Mouse (Mus musculus) left cerebral cortex, adult 8-10 months (tissue): ENCODE data around the gene Cytl1. TPM values are rescaled to one million over a fixed set of nuclear protein-coding genes. Genes with fewer than 3 reads are reported as not detected.
A peak's percentile ranks its signal among the peaks of the same experiment; 100 is the strongest.

ENCODE experiments used
- DNase-seq, 2 experiments: peaks; one replicate each; pipeline ENCODE4 v3.0.0; 2022; ENCODE audit warnings: low spot score in 2 of 2
- total RNA-seq, 4 experiments: library from RNA; stranded (reverse); gene quantifications; 2 replicates each; pipeline ENCODE4 v1.2.4; 2022

Gene Cytl1
- 1 to 10 TPM in 3 of 4 experiments, under 1 TPM in 1; 0.95 to 2.2 (median 1.6) TPM for total RNA-seq

DNA sequence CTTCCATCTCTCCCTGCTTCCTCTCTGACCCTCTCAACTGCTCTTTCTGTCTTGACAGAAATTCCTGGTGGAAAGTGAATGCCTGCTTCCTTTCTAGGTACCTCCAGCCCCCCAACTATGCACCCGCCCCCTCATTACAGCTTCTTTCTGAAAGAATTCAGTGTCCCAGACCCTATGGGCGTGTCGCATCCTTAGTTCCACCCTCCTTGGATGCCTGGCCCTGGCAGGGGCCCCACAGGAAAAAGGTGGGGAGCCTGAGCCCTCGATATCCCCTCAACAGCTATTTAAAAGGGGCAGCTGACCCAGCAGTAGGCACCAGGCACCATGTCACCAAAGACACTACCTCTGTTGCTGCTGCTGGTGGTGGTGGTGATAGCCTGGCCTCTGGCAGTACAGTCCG, at the start of gene Cytl1:
Gene Cytl1 (plus strand): TSS at position 296 of the 400 bp plus-strand sequence.
- no peak for DNase-seq

GRCm38 (mm10) chr5:37692759-37693158, 42.6 kb upstream of the Cytl1 start:
- no peak for DNase-seq

DNA sequence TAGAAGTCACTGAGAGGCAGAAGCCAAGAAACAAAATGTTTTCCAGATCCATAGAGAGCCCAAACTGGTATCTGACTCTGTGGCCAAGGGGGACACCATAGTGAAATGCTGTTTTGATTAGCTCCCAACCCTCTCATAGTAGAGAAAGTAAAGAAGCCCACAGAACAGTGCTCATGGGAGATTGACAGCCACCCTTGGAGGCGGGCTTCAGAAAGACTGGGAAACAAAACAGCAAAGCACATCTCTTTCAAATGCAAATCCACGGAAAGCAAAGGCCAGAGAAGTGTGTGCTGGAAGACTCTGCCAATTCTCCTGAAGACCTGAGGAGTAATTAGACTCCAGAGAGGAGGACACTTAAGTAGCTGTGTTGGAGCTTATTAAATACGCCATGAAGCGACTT, 39.5 kb upstream of the Cytl1 start:
- DNase-seq, result no peak

DNA sequence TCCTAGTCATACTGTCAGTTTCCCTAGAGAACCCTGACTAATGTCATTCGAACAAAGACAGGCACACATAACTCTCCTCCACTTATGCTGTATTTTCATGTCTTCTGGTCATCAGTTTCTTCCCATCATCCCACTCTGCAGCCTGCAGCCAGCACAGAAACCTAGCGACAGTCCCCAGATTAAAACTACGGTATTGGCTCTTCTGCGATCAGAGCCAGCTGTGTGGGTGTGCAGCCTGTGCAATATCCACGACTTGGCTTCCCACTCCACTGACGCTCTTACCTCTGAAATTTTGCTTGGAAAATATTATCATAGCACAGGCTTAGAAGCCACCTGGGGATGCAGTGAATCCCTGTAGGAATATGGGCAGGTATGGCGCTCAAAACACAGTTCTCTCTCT, 38.0 kb upstream of the Cytl1 start:
- peak in 1 of 2 experiments; percentile 52 for DNase-seq

DNA sequence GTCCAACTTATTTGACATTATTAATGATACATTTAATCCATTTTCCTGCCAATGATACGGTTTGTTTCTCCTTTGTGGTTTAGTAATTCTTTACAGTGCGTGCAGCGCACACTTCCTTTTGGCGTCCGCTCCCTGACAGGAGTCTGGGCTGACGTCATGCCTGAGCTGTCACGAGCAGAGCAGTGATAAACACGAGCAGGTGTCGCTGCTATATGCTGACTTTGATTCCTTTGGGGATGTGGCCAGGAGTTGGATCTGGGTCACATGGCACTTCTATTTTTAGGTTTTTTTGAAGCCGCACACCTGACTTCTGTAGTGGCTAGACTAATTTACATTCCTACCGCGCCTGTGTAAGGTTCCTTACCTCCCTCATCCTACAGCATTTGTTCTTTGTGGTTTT, 35.6 kb upstream of the Cytl1 start:
- no peak for DNase-seq

DNA sequence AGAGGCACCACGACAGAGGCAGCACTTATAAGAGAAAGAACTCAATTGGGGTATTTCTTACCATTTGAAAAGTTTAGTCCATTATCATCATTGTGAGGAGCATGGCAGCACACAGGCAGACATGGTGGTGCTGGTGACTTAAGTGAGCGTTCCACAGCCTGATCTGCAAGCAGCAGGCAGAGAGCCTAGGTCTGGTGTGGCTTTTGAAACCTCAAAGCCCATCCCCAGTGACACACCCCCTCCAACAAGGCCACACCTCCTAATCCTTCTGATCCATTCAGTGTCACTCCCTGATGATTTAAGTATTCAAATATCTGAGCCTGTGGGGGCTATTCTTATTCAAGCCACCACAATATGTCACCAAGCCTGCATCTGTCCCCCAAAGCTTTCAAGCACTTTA, 30.4 kb upstream of the Cytl1 start:
- no peak for DNase-seq

DNA sequence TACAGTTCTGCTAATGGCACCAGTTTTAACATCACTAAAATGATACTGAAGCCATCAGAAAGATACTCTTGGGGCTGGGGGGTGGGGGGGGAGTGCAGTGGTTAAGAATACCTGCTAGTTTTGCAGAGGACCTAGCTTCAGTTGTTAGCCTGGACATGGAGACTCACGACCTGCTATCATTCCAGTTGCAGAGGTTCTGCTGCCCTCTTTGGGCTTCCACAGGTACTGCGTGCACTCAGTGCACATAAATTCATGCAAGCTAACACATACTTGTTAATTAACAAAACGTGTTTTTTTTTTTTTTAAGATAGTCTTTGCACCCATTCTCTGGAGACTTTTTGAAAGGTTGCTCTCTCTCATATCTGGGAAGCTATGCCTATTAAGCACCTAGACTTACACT, 27.2 kb upstream of the Cytl1 start:
- DNase-seq, result no peak

- DNase-seq, result no peak
Observed at GRCm38 (mm10) chr5:37709257-37709904, 25.9 kb upstream of the Cytl1 start.

GRCm38 (mm10) chr5:37716505-37717372, 18.6 kb upstream of the Cytl1 start, which contains the start of gene Stk32b:
Gene Stk32b, minus strand, starts transcription at chr5:37717171.
- no peak for DNase-seq

- DNase-seq, result peak; percentile 15 to 28
Observed at GRCm38 (mm10) chr5:37717384-37717963, 17.8 kb upstream of the Cytl1 start.

DNA sequence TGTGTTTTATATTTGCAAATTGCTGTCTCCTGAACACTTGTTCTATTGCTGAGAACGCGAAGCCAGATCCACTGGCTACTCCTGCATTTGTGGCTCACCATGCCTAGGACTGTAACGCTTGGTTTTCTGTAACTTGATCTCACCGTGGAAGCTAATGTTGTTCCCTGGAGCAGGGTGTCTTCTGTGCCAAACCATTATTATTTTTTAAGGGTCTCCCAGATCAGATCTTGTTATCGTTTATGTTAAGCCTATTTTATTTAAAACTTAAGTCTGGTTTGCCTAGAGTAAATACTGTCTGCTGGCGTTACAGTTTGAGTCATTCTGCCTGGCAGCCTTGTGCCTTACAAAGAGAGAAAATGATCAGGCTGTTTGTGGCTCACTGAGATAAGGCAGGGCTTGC, 14.6 kb upstream of the Cytl1 start:
- DNase-seq, result no peak

GRCm38 (mm10) chr5:37725220-37725886, 10.0 kb upstream of the Cytl1 start:
- no peak for DNase-seq

GRCm38 (mm10) chr5:37730781-37731180, 4.5 kb upstream of the Cytl1 start:
- no peak for DNase-seq

DNA sequence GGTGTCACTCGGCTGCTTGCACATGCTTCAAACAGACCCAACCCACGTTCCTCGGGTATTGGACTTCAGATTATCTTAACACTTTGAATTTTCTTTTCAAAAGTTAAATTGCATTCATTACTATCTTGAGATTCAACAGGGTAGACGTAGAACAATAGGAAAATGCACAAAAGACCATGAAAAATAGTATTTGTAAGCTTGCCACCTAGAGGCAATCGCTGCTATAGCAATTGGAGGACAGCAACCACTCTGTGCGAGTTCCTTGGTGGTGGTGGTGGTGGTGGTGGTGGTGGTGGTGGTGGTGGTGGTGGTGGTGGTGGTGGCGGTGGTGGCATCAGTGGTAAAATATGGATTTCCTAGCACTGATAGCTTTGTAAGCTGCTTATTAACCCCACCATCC, 894 bp downstream of the Cytl1 start:
- DNase-seq, result no peak

- DNase-seq, result no peak
Observed at GRCm38 (mm10) chr5:37743889-37744707, 8.8 kb downstream of the Cytl1 start.

GRCm38 (mm10) chr5:37752027-37752967, 17.0 kb downstream of the Cytl1 start:
- peak; percentile 39 to 43 for DNase-seq

DNA sequence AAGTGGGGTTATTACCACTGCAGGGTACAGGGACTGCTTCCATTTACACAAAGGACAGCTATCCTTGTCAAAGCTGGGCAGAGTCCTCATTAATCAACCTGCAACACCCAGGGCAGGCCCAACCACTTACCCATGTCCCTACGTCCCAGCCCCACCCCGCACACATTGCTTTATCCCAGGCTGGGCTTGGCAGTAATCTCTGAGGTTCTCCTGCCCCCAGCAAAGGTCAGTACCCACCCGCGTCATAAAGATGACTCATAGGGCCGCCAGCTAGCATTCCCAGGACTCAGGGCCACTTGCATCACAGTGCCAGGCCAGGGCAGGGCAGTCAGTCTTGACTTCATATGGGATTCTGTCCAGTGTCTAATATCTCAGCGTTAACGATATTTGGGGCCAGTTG, 18.0 kb downstream of the Cytl1 start:
- no peak for DNase-seq

DNA sequence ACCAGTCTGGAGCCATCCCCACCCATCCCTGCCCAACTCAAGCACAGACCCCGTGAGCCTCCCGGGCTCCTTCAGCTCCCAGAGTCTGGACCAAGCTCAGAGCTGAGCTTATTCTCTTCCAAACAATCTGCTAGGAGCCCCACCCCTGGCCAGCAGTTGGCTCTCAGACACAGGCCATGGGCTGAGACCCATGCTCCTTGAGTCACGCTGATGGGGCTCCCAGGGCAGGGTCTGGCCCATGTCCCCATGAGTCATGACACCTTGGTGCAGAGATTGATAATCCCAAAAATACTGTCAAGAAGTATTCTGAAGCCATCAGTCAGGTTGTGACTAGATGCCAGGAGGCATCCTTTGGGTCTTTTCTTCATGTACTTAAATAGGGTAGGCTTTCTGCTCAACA, 26.7 kb downstream of the Cytl1 start:
- DNase-seq, result no peak

- no peak for DNase-seq
Observed at GRCm38 (mm10) chr5:37765851-37766250, 30.5 kb downstream of the Cytl1 start.

DNA sequence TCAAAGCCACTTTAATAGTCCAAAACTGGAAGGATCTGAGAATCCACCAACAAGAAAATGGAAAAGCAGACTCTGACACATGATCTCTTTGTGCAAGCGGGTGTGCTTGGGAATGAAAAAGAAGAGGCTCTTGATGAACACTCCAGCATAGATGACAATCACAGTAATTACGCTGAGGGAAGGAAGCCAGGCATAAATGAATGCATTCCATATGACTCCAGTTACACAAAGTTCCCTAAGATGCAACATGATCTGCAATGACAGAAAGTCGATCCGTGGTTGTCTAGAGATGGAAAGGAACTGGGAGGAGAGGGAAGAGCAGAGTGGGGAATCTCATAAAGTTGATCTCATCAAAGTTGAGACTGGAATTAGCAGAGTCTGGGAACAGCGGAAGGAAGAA, 31.9 kb downstream of the Cytl1 start:
- no peak for DNase-seq
